In genomic region chr9:60126961-60127360, GRCm38 (mm10) we compare ENCODE assay signal across 24 mouse cellular contexts.
"Had no signal": no experiment of that assay in that cellular context is flagged by ENCODE, and none has a peak within 500 bp of the region (broad histone marks: within the 10 kb centered on the region; RNA-seq: fewer than 3 reads in every experiment).

No protein-coding gene starts in this region.

- H3K9me3 ChIP-seq: hindbrain, embryonic 12.5 days; intestine, embryonic 15.5 days; limb, embryonic 10.5 days; limb, embryonic 12.5 days; liver, embryonic 13.5 days; liver, embryonic 15.5 days had no signal

- ATAC-seq: hindbrain, embryonic 16.5 days; inflammation-experienced regulatory T-cells, adult 6 months; intestine, embryonic 15.5 days; intestine, postnatal 0 days had no signal

- H3K36me3 ChIP-seq: hindbrain, embryonic 12.5 days; intestine, embryonic 15.5 days; limb, embryonic 10.5 days; limb, embryonic 12.5 days; liver, embryonic 13.5 days; liver, embryonic 15.5 days had no signal

- H3K27me3 ChIP-seq: hindbrain, embryonic 12.5 days; intestine, embryonic 15.5 days; limb, embryonic 12.5 days; liver, embryonic 13.5 days; liver, embryonic 15.5 days had no signal

- H3K4me1 ChIP-seq: intestine, embryonic 15.5 days; liver, embryonic 13.5 days; liver, embryonic 15.5 days had no signal

- H3K9ac ChIP-seq: hindbrain, embryonic 12.5 days; hindbrain, embryonic 14.5 days; intestine, embryonic 15.5 days; limb, embryonic 12.5 days; liver, embryonic 13.5 days; liver, embryonic 15.5 days had no signal

- H3K27ac ChIP-seq: gastrocnemius, adult 2 months; heart, adult 2 months; hindbrain, embryonic 12.5 days; hindbrain, embryonic 14.5 days; intestine, embryonic 15.5 days; layer of hippocampus, adult 2 months; left cerebral cortex, adult 2 months; limb, embryonic 10.5 days; limb, embryonic 12.5 days; liver, embryonic 13.5 days; liver, embryonic 15.5 days had no signal

- H3K4me3 ChIP-seq: gastrocnemius, adult 2 months; heart, adult 2 months; hindbrain, embryonic 12.5 days; intestine, embryonic 15.5 days; layer of hippocampus, adult 2 months; left cerebral cortex, adult 2 months; limb, embryonic 10.5 days; limb, embryonic 12.5 days; liver, embryonic 13.5 days; liver, embryonic 15.5 days had no signal

- H3K4me2 ChIP-seq: heart, embryonic 11.5 days; hindbrain, embryonic 12.5 days; hindbrain, embryonic 14.5 days; intestine, embryonic 15.5 days; limb, embryonic 12.5 days; liver, embryonic 11.5 days; liver, embryonic 13.5 days; liver, embryonic 15.5 days had no signal

- DNase-seq: gastrocnemius, adult 2 months; gastrocnemius, postnatal 10 days; gastrocnemius, postnatal 25 days; kidney, adult 18-20 months; kidney, adult 8-10 months; kidney, postnatal 10 days; kidney, postnatal 25 days; kidney, postnatal 4 days; liver; liver, embryonic 13.5 days had no signal
